Mouse (Mus musculus) liver, postnatal 0 days (tissue): ENCODE measurements around the gene Cela1. TPM values are rescaled to one million over a fixed set of nuclear protein-coding genes. Genes with fewer than 3 reads are reported as not detected.
A peak's percentile ranks its signal among the peaks of the same experiment; 100 is the strongest.

ENCODE experiments used
- ATAC-seq: fragments of 200-750 bp; cut with Nextera tagmentation; 2 replicates; pipeline ENCODE4 v1.8.0; 2017; ENCODE audit warnings: mild to moderate bottlenecking, moderate library complexity
- DNase-seq: peaks from one replicate; pipeline ENCODE4 v3.0.0-alpha.2; 2016
- H3K27ac ChIP-seq: fragments of 300-500 bp; sonication (generic); 2 replicates; pipeline ENCODE4 v1.5.1; 2014; ENCODE audit warnings: antibody characterized with exemption, moderate library complexity, mild to moderate bottlenecking, low read depth
- H3K27me3 ChIP-seq: fragments of 300-500 bp; sonication (generic); 2 replicates; pipeline ENCODE4 v1.6.1; 2014; ENCODE audit warnings: low read length, control low read depth, mixed read lengths; ENCODE audit not compliant: insufficient read depth
- H3K36me3 ChIP-seq: fragments of 300-500 bp; sonication (generic); replicated peaks from 2 replicates; pipeline ENCODE4 v1.6.1; 2014; ENCODE audit warnings: mild to moderate bottlenecking, control low read depth, low read length, moderate library complexity, mixed read lengths; ENCODE audit not compliant: insufficient read depth
- H3K4me1 ChIP-seq: fragments of 300-500 bp; sonication (generic); 2 replicates; pipeline ENCODE4 v1.6.1; 2014; ENCODE audit warnings: antibody characterized with exemption, mild to moderate bottlenecking, control low read depth; ENCODE audit not compliant: insufficient read depth
- H3K4me2 ChIP-seq: fragments of 300-500 bp; sonication (generic); 2 replicates; pipeline ENCODE4 v1.6.1; 2014; ENCODE audit warnings: low read depth, mild to moderate bottlenecking, low read length, moderate library complexity, mixed read lengths
- H3K4me3 ChIP-seq: fragments of 300-500 bp; sonication (generic); 2 replicates; pipeline ENCODE4 v1.5.1; 2014; ENCODE audit warnings: low read depth, low read length
- H3K9ac ChIP-seq: fragments of 300-500 bp; sonication (generic); replicated peaks from 2 replicates; pipeline ENCODE4 v1.6.1; 2014; ENCODE audit warnings: mild to moderate bottlenecking, moderate library complexity
- H3K9me3 ChIP-seq: fragments of 300-500 bp; sonication (generic); 2 replicates; pipeline ENCODE4 v1.6.1; 2016; ENCODE audit warnings: mild to moderate bottlenecking, control low read depth, low read length, mixed read lengths
- CTCF ChIP-seq: sonication (generic); IDR thresholded peaks from 2 replicates; pipeline ENCODE4 v1.5.1; 2016; ENCODE audit warnings: antibody characterized with exemption, low read depth
- EP300 ChIP-seq: IDR thresholded peaks from 2 replicates; pipeline ENCODE4 v1.6.1; 2016; ENCODE audit warnings: antibody characterized with exemption, low read depth, mild to moderate bottlenecking
- WGBS: fragments of 180-500 bp; shearing (Covaris S2); extraction: QIAGEN DNeasy Blood & Tissue Kit; methylation state at CpG from one replicate; pipeline ENCODE4 v1.1.7; 2014; ENCODE audit not compliant: insufficient replicate concordance; 5-methylcytosine and 5-hydroxymethylcytosine counted together
- microRNA-seq: library from miRNA; unstranded; fragments of <30 nt; microRNA quantifications from one replicate; pipeline ENCODE4, GENCODE M21; 2016
- polyA plus RNA-seq: library from polyadenylated mRNA; unstranded; fragments of >200 nt; fragmentation: Nextera tagmentation; extraction: Ambion mirVana; gene quantifications from 2 replicates; pipeline ENCODE4 v1.2.1, GENCODE M21; 2015

Gene Cela1
- polyA plus RNA-seq, 1 experiment from 2014 or later = 29.5 TPM

DNA sequence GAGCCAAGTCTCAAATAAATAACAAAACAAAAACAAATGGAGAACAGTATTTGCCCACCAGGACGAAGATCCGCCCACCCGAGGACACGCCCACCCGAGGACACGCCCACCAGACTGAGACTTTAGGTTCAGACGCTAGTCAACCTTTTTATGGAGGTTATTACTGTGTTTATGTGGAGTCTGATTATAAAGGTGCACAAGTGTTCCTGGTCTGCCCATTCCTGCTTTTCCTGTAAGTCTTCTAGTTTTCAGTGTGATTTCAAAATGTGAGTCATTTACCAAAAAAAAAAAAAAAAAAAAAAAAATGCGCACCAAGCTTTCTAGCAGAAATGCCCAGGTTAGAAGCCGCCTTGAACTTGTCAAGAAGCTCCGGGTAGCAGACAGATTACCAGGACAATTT, 60.4 kb downstream of the Cela1 start:
- Histone ChIP-seq H3K4me1 (peaks cover 29% of the 10 kb centered on the region), H3K9ac (no peak overlapping the region), H3K27ac (peak overlapping the region; percentile 44; the same call in 1 of the 2 replicates), H3K4me3 (no peak overlapping the region), H3K9me3 (no peaks in the 10 kb centered on the region), H3K36me3 (no peaks in the 10 kb centered on the region), H3K4me2 (no peak overlapping the region), H3K27me3 (no peaks in the 10 kb centered on the region)
- WGBS = 39% methylated on average over 10 of the region's 10 CpGs
- ATAC-seq (no peak), DNase-seq (peak; percentile 55)
- TF ChIP-seq EP300 (no peak), CTCF (no peak)

GRCm38 (mm10) chr15:100624435-100624834, 63.3 kb downstream of the Cela1 start:
- Histone ChIP-seq H3K4me2 (no peak overlapping the region), H3K4me1 (peaks cover 16% of the 10 kb centered on the region; the same call in 1 of the 2 replicates), H3K36me3 (peaks cover 19% of the 10 kb centered on the region), H3K27me3 (no peaks in the 10 kb centered on the region), H3K27ac (peak overlapping the region; percentile 48; the same call in 1 of the 2 replicates), H3K9me3 (no peaks in the 10 kb centered on the region), H3K4me3 (no peak overlapping the region), H3K9ac (no peak overlapping the region)
- ATAC-seq (no peak), DNase-seq (no peak)
- TF ChIP-seq EP300 (no peak), CTCF (no peak)
- 81% methylated on average over 3 of the region's 3 CpGs for WGBS

Small RNA genes within 50 kb of the gene (microRNA-seq; reads per million reads assigned to microRNA genes)
- not detected for gene Mir6961

Other genes starting within 250 kb of the Cela1 start
- 14.4 and 16.3 TPM in 2 replicates for gene Letmd1, start 218.9 kb downstream of the Cela1 start, polyA plus RNA-seq
- gene Csrnp2, start 192.4 kb downstream of the Cela1 start, polyA plus RNA-seq = 0.89 and 1.1 TPM in 2 replicates
- 4.0 TPM in 2 replicates for gene Tfcp2, start 135.9 kb downstream of the Cela1 start, polyA plus RNA-seq
- 0.74 and 0.79 TPM in 2 replicates for gene Pou6f1, start 87.9 kb downstream of the Cela1 start, polyA plus RNA-seq
- 145 and 146 TPM in 2 replicates for gene Dazap2, start 72.6 kb downstream of the Cela1 start, polyA plus RNA-seq
- gene Smagp, start 51.0 kb downstream of the Cela1 start, polyA plus RNA-seq = 21.7 and 24.8 TPM in 2 replicates
- 16.2 and 20.3 TPM in 2 replicates for gene Bin2, start 18.4 kb downstream of the Cela1 start, polyA plus RNA-seq
- gene Galnt6, start 41.5 kb upstream of the Cela1 start, polyA plus RNA-seq = 1.3 and 1.6 TPM in 2 replicates
- gene Slc4a8, start 73.8 kb upstream of the Cela1 start, polyA plus RNA-seq = 1.0 and 1.1 TPM in 2 replicates
- gene Scn8a, start 181.9 kb upstream of the Cela1 start, polyA plus RNA-seq = 0.44 and 0.63 TPM in 2 replicates